In genomic region chr11:4107901-4108300, GRCm38 (mm10) we compare ENCODE assay signal across 17 mouse cellular contexts. TPM values are rescaled to one million over a fixed set of nuclear protein-coding genes. Genes with fewer than 3 reads are reported as not detected.
"Had no signal": no experiment of that assay in that cellular context is flagged by ENCODE, and none has a peak within 500 bp of the region (broad histone marks: within the 10 kb centered on the region; RNA-seq: fewer than 3 reads in every experiment).

No protein-coding gene starts in this region.

RNA-seq across cellular contexts. Expression of gene Sec14l2, which starts 15.3 kb away (rescaled TPM):
- total RNA-seq: granulocyte monocyte progenitor cell, adult 5-6 weeks had no signal

RNA-seq across cellular contexts. Expression of gene Sec14l3, which starts 43.3 kb away (rescaled TPM):
- total RNA-seq: common myeloid progenitor, adult 5-6 weeks; gastrocnemius, adult 18-20 months; gastrocnemius, adult 2 months; gastrocnemius, adult 8-10 months; gastrocnemius, postnatal 10 days; gastrocnemius, postnatal 14 days; gastrocnemius, postnatal 25 days; gastrocnemius, postnatal 36 days; gastrocnemius, postnatal 4 days; granulocyte monocyte progenitor cell, adult 5-6 weeks; heart, adult 2 months had no signal
- polyA plus RNA-seq: embryonic facial prominence, embryonic 10.5 days; embryonic facial prominence, embryonic 11.5 days; embryonic facial prominence, embryonic 12.5 days; embryonic facial prominence, embryonic 13.5 days; erythroblast, embryonic 14.5 days; forebrain, embryonic 10.5 days had no signal
